Mouse (Mus musculus) 3134 (cell line): ENCODE data around the gene Smad5.

Experiments
- DNase-seq: peaks from one replicate; pipeline ENCODE4 v3.0.0-alpha.2; 2011; ENCODE audit warnings: low spot score; ENCODE audit not compliant: insufficient read length; ENCODE audit errors: extremely low read depth

Gene Smad5

DNA sequence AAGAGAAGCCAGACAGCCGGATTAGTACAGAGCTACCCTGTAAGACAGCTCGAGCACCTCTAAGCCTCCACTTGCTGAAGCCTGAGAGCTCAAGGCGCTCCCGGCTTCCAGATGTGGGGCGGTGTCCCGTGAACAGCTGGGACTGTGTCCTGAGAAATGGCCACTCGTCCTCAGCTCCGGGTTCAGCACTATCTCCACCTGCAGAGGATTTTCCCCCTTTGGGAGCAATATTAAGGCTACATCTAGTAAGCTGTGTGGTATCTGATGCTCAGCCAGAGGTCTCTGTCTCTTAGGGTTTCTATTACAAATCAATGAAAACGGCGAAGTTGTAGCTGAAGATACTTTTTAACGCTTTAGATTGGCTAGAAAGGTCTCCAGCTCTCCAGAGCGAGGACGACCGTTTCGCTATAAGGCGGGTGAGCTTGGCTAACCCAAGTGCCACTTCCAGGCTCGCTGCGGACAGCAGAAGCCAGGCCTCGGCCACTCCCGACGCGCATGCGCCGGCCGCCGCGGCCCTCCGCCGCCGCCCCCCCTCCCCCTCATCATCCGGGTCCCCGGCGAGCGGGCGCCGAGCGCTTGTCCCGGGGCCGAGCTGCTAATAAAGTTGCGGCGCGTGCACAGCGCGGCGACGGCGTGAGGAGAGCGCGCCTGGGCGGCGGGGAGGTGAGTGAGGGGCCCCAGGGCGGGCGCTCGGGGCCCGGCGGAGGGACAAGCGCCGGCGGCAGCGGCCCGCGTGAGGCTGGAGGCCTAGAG is at the start of gene Smad5:
Gene Smad5, plus strand, starts transcription at position 542 of the 753 bp plus-strand sequence.
- DNase-seq: peak; percentile 91

DNA sequence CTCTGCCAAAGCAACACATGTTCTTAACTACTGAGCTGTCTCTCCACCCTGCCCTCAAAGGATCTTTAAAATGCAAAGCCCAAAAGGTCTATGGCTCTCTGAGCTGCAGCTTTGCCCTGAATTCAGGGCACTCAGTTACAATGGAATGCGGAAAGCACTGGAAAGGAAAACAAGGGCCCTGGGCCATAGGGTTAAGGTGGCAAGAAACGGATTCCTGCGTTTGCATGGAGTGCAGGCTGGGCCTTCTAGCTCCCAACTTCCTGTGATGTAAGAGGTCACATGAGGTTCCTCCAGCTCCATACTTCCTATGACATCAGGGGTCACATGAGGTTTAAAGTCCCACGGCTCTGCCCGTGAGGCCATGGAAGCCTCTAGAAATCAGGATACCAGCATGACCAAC is 48.6 kb upstream of the Smad5 start:
- no peak for DNase-seq

DNA sequence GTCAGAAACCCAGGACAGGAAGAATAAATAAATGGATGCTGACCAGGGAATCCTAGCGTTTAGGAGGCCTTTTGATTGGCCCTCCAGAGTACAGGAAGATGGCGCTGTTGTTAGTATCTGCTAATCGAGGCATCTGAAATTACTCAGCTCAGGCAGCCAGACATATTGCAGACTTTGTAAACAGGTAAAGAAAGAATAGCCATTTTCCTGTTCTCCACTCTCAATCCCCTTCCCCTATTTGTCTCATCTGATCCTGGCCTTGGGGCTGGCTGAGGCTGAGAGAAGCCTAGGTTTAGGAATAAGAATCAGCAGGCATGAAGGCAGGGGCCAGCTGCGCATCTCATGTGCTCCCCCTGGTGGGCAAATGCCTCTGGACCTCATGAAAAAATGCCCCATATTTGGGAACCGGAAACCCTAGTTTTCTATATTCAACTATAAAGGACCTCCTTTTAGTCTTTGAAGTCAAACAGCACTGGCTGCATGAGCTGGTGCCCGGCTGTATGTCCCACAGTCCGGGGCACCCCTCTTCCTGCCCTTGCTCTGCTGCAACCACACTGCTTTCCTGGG is 44.8 kb upstream of the Smad5 start:
- peak; percentile 48 for DNase-seq

DNA sequence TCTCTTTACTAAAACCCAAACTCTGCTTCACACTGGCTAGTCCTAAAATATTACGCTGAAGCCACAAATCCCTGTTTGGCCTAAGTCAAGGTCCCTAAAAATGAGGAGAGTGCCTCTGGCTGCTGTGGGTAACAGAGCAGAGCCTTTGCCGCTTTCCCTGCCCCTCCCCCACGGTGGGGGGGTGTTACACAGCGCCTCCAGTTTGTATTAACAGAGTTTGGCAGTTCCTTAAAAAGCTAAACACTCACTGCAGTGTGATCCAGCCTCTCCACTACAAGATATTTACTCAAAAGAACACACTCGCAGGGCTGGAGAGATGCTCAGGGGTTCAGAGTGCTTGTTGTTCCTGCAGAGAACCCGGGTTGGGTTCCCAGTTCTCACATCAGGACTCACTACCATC is 43.9 kb upstream of the Smad5 start:
- DNase-seq: no peak

DNA sequence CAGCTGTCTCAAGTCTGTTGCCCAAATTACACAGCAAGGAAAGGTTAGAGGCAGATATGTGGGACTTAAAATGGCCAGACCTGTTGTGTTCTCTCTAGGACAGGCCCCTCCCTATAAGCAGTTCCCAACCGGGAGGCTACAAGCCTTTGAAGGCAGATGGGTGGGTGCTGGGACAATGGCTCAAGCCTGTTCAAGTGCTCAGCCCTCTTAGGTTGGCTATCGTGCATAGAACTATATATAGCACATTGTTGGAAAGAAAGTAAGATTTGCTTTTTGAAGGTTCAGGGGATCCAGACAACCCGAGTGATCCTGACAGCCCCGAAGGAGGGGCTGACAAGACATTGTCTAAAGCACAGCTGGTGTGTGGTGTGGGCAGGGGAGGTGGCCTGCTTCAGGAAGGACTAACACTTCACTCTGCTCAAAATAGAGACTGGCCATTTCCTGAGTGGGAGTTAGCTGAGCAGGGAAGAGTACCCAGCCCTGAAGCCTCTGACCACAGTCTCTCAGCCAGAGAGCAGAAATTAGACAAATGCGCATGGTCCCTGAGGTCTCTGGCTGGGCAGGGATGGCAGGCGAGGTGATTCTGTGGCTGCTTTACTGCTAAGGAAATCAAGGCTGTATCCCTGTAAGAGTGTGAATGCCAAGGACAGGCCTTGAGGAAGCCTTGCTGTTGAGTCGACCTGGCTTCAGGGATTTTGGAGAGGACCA is 40.7 kb upstream of the Smad5 start:
- no peak for DNase-seq

DNA sequence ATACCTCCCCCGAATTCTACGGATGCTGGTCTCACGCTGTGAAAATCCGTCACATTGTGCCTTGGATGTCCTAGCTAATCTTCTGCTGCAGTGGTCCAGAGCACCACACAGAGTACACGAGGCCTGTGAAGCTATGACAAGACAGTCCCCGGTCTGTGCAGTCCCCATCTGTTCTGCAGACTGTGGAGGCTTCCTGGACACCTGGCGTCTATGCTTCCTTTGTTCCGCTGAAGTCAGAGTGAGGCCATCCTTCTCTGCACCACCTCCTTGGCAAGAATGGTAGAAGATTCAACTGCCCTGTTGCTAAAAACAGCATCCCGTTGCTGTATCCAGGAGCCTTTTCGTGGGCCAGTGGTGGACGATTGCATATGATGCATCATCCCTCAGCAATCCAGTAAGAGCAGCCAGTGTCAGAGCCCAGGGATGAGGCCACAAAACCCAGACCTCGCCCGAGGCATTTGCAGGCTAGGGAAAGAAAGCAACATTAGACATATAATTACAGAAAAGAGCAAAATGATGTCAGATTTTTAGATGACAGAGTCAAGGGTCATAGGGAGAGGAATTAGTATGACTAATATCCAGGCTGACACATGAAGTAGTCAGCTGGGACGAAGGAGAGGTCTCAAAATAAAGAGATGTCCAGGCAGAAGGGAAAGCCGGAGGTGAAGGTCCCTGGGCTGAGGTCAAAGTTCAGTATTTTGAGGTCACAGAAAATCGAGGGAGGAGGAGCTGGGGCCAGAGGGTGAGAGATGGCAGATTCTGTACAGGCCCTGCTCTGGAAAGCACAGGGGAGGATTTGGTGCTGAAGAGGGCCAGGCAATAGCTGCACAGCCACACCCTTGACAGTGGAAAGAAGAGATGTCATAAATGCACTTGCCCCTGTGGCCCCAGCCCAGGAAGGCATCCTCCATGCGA is 38.3 kb upstream of the Smad5 start:
- DNase-seq: peak; percentile 78

DNA sequence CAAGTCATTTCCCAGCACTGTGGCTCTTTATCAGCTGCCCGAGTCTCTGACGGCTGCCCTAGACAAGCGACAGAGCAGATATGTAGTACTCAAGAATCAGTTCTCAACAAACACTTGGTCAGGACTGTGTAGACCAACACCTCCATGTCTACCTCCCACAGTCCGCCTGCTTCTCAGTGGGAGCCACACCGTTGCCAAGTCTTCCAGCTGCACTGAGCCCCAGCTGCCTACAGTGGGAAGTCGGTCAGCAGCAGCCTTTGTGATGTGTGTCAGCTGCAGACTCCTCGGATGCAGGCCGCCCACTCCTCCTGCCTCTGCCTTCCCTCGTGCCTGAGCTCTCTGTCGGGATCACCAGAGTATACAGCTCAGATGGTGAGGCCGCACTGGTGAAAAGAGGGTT is 31.6 kb upstream of the Smad5 start:
- no peak for DNase-seq

DNA sequence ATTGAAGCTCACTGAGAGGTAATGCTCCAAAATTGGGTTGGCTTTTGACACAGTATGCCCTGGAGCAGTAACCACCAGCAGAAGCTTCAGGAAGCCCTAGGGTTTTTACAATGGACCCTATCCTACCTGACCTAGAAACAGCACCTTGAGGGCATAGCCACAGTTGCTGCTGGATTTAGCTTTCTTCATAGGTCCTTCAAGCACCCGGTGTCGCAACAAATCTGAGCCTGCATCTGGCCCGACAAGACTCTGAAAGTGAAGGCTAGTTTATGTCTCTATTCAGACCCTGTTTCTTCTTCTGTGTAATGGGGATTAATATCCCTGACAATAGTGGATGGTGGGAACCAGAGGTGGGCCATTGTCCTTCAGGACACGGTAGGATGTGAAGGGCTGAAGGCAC is 25.1 kb upstream of the Smad5 start:
- no peak for DNase-seq

DNA sequence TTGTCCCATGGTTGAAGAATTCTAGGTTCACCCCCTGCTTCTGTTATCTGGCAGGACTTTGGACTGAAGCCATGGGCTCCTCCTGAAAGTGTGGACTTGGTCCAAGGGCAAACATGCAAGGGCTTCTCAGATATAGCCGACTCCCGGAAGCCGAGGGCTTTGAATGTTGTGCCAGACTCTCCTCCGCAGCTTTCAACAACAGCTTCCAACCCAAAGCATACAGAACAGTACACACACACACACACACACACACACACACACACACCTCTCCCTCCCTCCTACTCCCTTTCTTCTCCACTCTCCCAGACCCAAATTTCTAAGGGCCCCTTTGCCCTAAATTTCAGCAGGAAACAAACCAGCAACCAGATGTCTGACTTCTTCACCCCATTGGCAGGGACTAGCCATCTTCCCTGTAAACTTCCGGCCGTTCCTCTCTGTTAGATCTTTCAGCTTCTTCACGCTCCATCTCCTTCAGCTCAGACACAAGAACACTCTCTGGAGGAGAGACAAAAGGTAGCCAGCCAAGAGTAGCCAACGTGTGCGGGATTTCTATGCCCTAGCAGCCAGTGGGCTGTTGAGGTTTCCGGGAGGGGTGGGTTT is 24.5 kb upstream of the Smad5 start:
- DNase-seq: no peak

DNA sequence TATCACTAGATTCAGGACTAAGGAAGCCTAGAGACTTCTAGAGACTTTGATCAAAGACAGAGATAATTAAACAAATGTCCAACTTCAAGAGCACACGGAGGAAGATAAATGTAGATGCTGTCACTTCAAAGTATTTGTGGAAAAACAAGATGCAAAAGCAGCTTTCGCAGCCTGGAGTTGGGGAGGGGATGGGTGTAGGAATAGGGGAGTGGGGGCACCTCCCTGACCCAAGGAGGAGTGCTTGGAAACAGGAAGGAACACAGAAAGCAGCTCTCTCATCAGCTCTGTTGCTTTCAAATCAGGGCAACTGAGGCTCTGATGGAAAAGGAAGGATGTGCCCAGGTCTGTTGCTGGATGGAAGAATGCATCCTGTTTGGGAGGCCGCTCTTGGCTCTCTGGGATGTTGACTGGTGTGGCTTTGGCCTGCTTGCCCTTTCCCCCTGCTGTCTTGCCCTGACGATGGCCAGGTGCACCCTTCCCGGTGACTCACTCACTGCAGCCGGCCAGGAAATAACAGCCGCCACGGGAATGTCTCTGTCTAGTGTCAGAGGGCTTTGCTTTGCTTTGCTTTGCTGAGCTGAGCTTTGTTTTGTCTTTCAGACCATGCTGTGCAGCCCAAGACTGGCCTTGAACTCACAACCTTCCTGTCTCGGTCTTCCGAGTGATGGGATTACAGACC is 23.8 kb upstream of the Smad5 start:
- DNase-seq: peak; percentile 45

DNA sequence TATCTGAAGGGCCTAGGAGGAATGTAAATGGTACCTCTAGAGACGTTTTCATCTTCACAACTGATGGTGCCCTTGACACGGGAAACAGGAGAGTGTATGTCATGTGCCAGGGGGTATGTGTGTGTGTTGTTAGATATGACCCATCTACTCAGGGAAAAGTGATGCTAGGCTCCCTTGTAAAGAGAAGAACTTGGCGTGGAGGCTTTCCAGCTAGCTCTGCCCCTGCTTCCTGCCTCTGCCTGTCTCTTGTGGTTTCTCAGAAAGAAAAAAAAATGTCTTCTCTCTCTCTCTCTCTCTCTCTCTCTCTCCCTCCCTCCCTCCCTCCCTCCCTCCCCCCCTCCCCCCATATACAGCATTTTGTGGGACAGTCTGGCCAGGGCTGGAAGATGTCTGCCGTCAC is 20.9 kb upstream of the Smad5 start:
- no peak for DNase-seq

DNA sequence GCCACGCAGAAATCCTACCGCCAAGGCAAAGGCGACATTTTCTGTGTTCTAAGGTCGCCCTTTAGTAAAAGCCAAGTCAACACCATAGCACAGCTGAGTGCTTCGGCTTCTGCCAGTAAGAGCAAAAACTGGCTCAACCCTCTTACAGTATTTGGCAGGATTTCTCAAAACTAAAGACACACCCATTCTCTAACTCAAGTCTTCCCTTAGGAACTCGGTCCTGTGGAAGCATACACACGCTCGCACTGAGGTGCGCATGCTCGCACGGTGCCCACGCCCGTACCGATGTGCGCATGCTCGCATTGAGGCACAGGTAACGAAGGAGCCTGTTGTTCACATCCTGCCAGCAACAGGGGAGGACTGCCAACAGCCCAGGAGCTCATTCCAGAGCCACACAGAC is 20.5 kb upstream of the Smad5 start:
- peak; percentile 48 for DNase-seq

DNA sequence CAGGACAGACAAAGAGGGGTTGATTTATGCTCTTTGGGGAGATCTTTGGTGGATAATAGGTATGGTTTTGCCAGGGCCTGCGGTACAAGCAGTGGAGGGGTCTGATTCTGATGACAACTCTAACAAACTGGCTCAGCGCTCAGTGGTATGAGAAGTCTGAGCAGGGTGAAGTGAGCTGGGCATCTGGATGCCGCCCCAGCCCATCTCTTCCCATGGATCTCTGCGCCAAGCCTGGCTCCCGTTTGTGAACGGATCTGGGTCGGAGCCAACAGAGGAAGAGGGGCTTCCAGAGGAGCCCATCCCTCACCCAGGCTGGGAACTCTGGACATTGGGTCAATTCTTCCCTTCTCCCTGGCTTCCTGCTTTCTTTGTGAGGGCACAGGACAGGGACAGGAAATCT is 19.5 kb upstream of the Smad5 start:
- DNase-seq: no peak

DNA sequence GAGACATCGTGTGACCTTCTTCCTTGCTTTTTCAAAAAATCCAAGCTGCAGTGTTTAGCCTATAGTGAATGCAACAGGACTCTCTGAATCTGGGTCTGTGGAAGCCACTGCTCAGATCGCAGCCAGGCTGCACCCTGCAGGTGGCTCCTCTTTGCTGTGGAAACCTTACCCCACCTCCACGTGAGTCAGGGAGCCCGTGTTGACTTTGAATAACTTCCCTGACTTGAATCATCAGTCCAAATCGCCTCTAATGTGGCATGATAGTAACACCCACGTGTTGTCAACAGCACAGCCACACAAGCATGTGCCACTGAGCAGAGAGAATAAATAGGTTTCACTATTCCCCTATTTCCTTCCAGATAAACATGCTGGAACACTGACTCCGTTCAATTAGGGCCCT is 10.8 kb upstream of the Smad5 start:
- peak; percentile 20 for DNase-seq

DNA sequence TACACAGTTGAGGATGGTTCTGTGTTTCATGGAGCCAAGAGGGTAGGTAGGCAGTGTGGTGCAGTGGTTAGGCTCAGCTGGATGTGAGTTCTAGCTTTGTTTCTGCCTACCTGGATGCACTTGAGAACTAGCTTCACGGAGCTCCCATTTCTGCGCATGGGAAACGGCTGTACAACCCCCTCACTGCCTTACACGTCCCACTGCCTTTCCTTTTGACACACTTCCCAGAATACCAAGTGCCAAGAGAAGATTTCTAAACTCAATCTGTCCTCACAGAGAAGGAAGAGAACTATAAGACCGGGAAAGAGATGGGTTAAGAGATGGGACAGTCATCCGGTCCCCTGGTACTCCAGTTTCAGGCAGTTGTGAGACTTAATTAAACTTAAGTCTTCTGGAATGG is 10.2 kb upstream of the Smad5 start:
- DNase-seq: no peak

DNA sequence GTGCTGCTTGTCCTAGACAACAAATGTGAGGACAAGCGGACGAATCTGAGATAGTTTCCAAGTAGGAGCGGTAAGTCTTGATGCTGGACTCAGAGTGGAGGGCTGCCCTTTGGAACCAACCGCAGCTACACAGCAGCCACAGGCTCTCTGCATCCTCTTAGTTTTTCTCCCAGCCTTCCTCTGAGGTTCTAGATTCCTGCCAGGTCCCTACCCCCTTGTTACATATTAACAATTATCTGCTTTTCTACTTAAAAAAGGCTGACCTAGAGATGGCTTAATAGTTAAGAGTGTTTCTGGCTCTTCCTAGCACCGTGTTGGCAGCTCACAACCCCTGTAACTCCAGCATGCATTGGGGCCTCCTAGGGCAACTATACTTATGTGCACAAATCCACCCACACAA is 7.1 kb upstream of the Smad5 start:
- DNase-seq: no peak

DNA sequence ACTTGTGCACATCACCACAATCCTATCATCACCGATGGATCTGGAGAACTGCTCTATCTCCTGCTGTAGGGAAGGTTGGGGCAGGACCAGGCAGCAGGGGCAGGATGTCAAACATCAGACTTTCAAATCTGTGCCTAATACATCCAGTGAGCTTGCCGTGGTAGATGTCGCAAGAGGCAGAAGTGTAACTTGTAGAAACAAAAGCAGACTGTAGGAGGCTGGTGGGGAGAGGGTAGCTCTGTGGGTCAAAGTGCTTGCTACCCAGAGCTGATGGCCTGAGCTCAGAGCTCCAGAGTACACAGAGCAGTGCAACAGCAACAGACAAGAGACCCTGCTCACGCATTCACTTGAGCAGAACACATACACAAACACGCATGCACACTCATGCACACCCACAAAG is 6.1 kb upstream of the Smad5 start:
- DNase-seq: no peak

DNA sequence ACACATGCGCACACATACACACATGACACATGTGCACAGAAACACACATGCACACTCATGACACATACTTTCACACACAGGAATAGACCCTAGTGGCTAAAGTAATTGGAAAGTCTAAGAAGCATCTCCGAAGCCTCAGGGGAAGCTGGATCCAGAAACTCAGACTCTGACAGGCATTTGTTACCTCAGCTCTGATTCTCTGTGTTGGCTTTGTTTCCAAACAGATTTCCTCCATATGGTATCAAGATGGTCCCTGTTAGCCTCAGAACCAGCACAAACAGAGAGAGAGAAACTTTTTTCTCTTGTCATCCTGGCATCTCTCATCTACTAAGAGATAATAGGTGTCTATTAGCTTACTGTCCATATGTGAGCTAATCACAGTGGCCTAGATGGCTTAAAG is 5.6 kb upstream of the Smad5 start:
- DNase-seq: no peak

DNA sequence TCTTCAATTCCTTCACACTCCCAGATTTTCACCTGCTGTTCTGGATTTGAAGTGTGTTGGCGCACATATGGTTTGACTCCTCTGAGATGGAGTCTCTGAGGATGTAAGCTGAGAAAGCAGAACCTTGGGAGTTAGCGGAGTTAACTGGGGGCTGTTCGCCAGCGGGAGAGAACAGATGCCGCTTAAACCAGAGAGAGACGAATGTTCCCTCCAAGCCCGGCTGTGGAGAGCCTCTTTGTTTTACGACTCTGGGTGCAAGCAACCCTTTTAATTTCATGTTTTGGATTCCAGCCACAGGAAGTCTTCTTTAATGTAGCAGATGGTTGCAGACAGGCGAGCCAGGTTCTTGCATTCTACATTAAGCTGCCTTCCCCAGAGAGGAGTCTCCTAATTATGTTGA is 4.4 kb upstream of the Smad5 start:
- DNase-seq: no peak

DNA sequence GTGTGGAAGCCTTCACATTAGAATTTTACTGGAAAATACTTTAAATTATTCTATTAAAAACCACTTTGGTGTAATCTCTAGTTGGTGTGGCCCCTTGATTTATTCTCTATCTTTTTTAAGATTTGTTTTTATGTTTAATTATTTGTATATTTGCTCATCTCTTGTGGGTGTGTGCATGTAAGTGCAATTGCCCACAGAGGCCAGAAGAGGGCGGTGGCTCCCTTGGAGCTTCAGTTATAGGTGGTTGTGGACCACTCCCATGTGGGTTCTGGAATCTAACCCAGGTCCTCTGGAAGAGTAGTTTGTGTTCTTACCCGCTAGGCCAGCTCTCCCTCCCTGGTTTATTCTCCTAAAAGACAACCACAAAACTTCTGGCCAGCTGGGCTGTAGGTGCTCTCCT is 3.4 kb upstream of the Smad5 start:
- DNase-seq: no peak
